ENCODE assay signal across 10 mouse cellular contexts in genomic region chr1:57423696-57424095, GRCm38 (mm10). TPM values are rescaled to one million over a fixed set of nuclear protein-coding genes. Genes with fewer than 3 reads are reported as not detected.
DNase-seq lines count a peak whose midpoint lies in the region; ATAC-seq and TF ChIP-seq lines count a peak whose summit lies in the region.
"Had no signal": no experiment of that assay in that cellular context is flagged by ENCODE, and none has a peak within 500 bp of the region (broad histone marks: within the 10 kb centered on the region; RNA-seq: fewer than 3 reads in every experiment).

No protein-coding gene starts in this region.

- H3K27ac ChIP-seq in kidney, postnatal 0 days: no peak overlapping the region
- no peak overlapping the region for H3K27ac ChIP-seq in CH12.LX (ENCODE audit: insufficient read depth, low read depth)
- no peak overlapping the region for H3K27ac ChIP-seq in forebrain, postnatal 0 days (ENCODE audit: low read depth, low read length)

- peak; percentile 87 for TF ChIP-seq CTCF in kidney, postnatal 0 days (IDR thresholded peaks at IDR 0.05; ENCODE audit: low read depth)
- TF ChIP-seq CTCF in CH12.LX (conservative IDR thresholded peaks at IDR 0.05 in 1 of 2, IDR thresholded peaks at IDR 0.05 in 1 of 2; ENCODE audit: low read depth in 2 of 2, low read length in 2 of 2): peak in 1 of 2 experiments; percentile 79; a peak in 2 of 4 replicates
- peak; percentile 85 for TF ChIP-seq CTCF in forebrain, postnatal 0 days (IDR thresholded peaks at IDR 0.05; ENCODE audit: low read depth)

- TF ChIP-seq RAD21 in CH12.LX (IDR thresholded peaks at IDR 0.05; ENCODE audit: low read depth, low read length): peak; percentile 90

- no peaks in the 10 kb centered on the region for H3K4me1 ChIP-seq in kidney, postnatal 0 days (replicated peaks; ENCODE audit: insufficient read depth, low read length)
- no peaks in the 10 kb centered on the region for H3K4me1 ChIP-seq in CH12.LX (ENCODE audit: control insufficient read depth in 1 of 2, insufficient read depth in 2 of 2)
- peaks cover 4% of the 10 kb centered on the region; the same call in 1 of the 2 replicates for H3K4me1 ChIP-seq in forebrain, postnatal 0 days (ENCODE audit: insufficient read depth)

- in situ Hi-C loops in CH12.LX (cut with MboI; ENCODE audit: low pct_ligation_motif_present, low pct_unique_long_range_greater_than_20kb, low sequenced_read_pairs): loop anchor here (10.0 kb wide), 1 partner anchor 521 kb away; no protein-coding TSS in a partner anchor

- H3K36me3 ChIP-seq in kidney, postnatal 0 days (ENCODE audit: insufficient read depth, low read length): no peaks in the 10 kb centered on the region
- H3K36me3 ChIP-seq in CH12.LX (replicated peaks in 1 of 2; ENCODE audit: control insufficient read depth in 1 of 2, insufficient read depth in 1 of 2, low read length in 1 of 2): no peaks in the 10 kb centered on the region
- no peaks in the 10 kb centered on the region for H3K36me3 ChIP-seq in forebrain, postnatal 0 days (ENCODE audit: insufficient read depth)

- 7% methylated on average over 1 of the region's 1 CpGs for WGBS in kidney, postnatal 0 days
- 2% methylated on average over 1 of the region's 1 CpGs for WGBS in forebrain, postnatal 0 days

- H3K79me2 ChIP-seq in CH12.LX (replicated peaks; ENCODE audit: control insufficient read depth, extremely low read depth, insufficient read depth, poor library complexity, severe bottlenecking): no peaks in the 10 kb centered on the region

- no peak overlapping the region for H3K9ac ChIP-seq in kidney, postnatal 0 days (ENCODE audit: low read depth, low read length)
- H3K9ac ChIP-seq in CH12.LX (ENCODE audit: insufficient read depth, low read depth): no peak overlapping the region
- H3K9ac ChIP-seq in forebrain, postnatal 0 days: no peak overlapping the region

- dilution Hi-C loops in CH12.LX (cut with MboI; ENCODE audit: extremely low pct_ligation_motif_present, extremely low pct_unique_long_range_greater_than_20kb, low sequenced_read_pairs): no loop called here

- no peak for TF ChIP-seq POLR2A in CH12.LX (IDR thresholded peaks at IDR 0.05; ENCODE audit: low read depth, low read length)

- ATAC-seq in CD4-positive, CD25-positive, alpha-beta regulatory T cell, adult 4 months: no peak
- ATAC-seq in kidney, postnatal 0 days (replicated peaks; ENCODE audit: low FRiP score, low read depth): no peak
- ATAC-seq in forebrain, postnatal 0 days: peak; percentile 84

- no peak overlapping the region for H3K4me3 ChIP-seq in kidney, postnatal 0 days (replicated peaks; ENCODE audit: low read depth, low read length)
- H3K4me3 ChIP-seq in CH12.LX (replicated peaks in 1 of 3; ENCODE audit: low read depth in 2 of 3, low read length in 2 of 3, poor library complexity in 1 of 3): no peak overlapping the region
- no peak overlapping the region for H3K4me3 ChIP-seq in forebrain, postnatal 0 days (ENCODE audit: low read depth, low read length)

- H3K4me2 ChIP-seq in kidney, postnatal 0 days (ENCODE audit: low read length): no peak overlapping the region
- no peak overlapping the region for H3K4me2 ChIP-seq in CH12.LX (ENCODE audit: insufficient read depth, low read depth, poor library complexity, severe bottlenecking)
- H3K4me2 ChIP-seq in forebrain, postnatal 0 days (ENCODE audit: low read depth): no peak overlapping the region

- no peaks in the 10 kb centered on the region for H3K27me3 ChIP-seq in kidney, postnatal 0 days (ENCODE audit: insufficient read depth, low read length)
- no peaks in the 10 kb centered on the region for H3K27me3 ChIP-seq in CH12.LX (replicated peaks)
- no peaks in the 10 kb centered on the region for H3K27me3 ChIP-seq in forebrain, postnatal 0 days (ENCODE audit: insufficient read depth, low read length)

- no peaks in the 10 kb centered on the region for H3K9me3 ChIP-seq in kidney, postnatal 0 days (replicated peaks; ENCODE audit: low read length)
- H3K9me3 ChIP-seq in CH12.LX (replicated peaks; ENCODE audit: low read length): no peaks in the 10 kb centered on the region
- no peaks in the 10 kb centered on the region for H3K9me3 ChIP-seq in forebrain, postnatal 0 days (ENCODE audit: low read length)

- peak; percentile 19 for DNase-seq in CD4-positive, CD25-positive, alpha-beta regulatory T cell, adult 2 months (ENCODE audit: low read depth, low spot score)
- DNase-seq in kidney, postnatal 0 days (ENCODE audit: low spot score): peak; percentile 90
- no peak for DNase-seq in kidney, adult 8-10 months
- DNase-seq in CH12.LX (ENCODE audit: extremely low read depth): peak; percentile 43
- peak; percentile 82 for DNase-seq in forebrain, postnatal 0 days
- DNase-seq in thymus, postnatal 14 days: no peak
- no peak for DNase-seq in c-Kit-positive CD71-positive TER-119-positive erythroid progenitor cells, embryonic 14.5 days (ENCODE audit: low spot score)
- DNase-seq: gastrocnemius, postnatal 25 days; thymus, postnatal 4 days had no signal

- no peak for TF ChIP-seq EP300 in CH12.LX (IDR thresholded peaks at IDR 0.05; ENCODE audit: low read length)

TF ChIP-seq in CH12.LX, 34 proteins besides CTCF, POLR2A, EP300 and RAD21:
- TF ChIP-seq ELF1 (IDR thresholded peaks at IDR 0.05; ENCODE audit: low read depth, low read length) (no peak), ZKSCAN1 (IDR thresholded peaks at IDR 0.05; ENCODE audit: borderline replicate concordance, low read depth, low read length) (no peak), MXI1 (IDR thresholded peaks at IDR 0.05; ENCODE audit: low read depth, low read length) (no peak), ZNF384 (IDR thresholded peaks at IDR 0.05; ENCODE audit: low read depth, low read length) (no peak), MYC (IDR thresholded peaks at IDR 0.05; ENCODE audit: low read depth, low read length) (peak; percentile 42; the same call in 1 of the 2 replicates), JUN (IDR thresholded peaks at IDR 0.05; ENCODE audit: insufficient read depth, low read depth, low read length) (no peak), SMC3 (IDR thresholded peaks at IDR 0.05; ENCODE audit: low read depth, low read length) (peak; percentile 68), CHD2 (IDR thresholded peaks at IDR 0.05; ENCODE audit: low read length) (no peak), ZC3H11A (IDR thresholded peaks at IDR 0.05; ENCODE audit: low read depth, low read length) (no peak), GABPA (IDR thresholded peaks at IDR 0.05; ENCODE audit: insufficient replicate concordance, low read depth, low read length) (no peak), SIN3A (IDR thresholded peaks at IDR 0.05; ENCODE audit: low read length) (no peak), HCFC1 (IDR thresholded peaks at IDR 0.05; ENCODE audit: low read depth, low read length) (no peak), USF2 (conservative IDR thresholded peaks at IDR 0.05; ENCODE audit: low read depth, low read length) (no peak), MAFK (IDR thresholded peaks at IDR 0.05; ENCODE audit: insufficient replicate concordance, low read length) (no peak), MAX (IDR thresholded peaks at IDR 0.05; ENCODE audit: low read length) (0 out of 2 replicates have a peak, but pooled peaks have one; percentile 35), POLR2AphosphoS2 (IDR thresholded peaks at IDR 0.05; ENCODE audit: low read depth, low read length) (no peak)

RNA-seq across cellular contexts. Expression of gene Tyw5, which starts 16.8 kb away (rescaled TPM):
- polyA plus RNA-seq in CD4-positive, CD25-positive, alpha-beta regulatory T cell, adult 4 months (2017; shearing (Covaris generic)): 10 to 100 TPM; 22.8 to 30.6 TPM
- 26.2 and 27.5 TPM in 2 replicates for polyA plus RNA-seq in kidney, postnatal 0 days (2015; fragmentation: Nextera tagmentation; extraction: Ambion mirVana)
- total RNA-seq in CH12.LX (2012; rRNA removed) (20.3 and 21.3 TPM in 2 replicates), CH12.LX (2014; rRNA removed) (50.1 and 68.9 TPM in 2 replicates)
- polyA plus RNA-seq in CH12.LX (2012; ENCODE audit: insufficient read length, low read depth): 21.0 and 24.7 TPM in 2 replicates
- total RNA-seq in forebrain, postnatal 0 days (2014; rRNA removed): 21.8 and 35.5 TPM in 2 replicates
- 28.6 and 29.6 TPM in 2 replicates for polyA plus RNA-seq in forebrain, postnatal 0 days (2015; fragmentation: Nextera tagmentation; extraction: Ambion mirVana)

RNA-seq across cellular contexts. Expression of gene Maip1, which starts 17.6 kb away (rescaled TPM):
- 1 to 10 TPM; 8.6 to 9.7 TPM for polyA plus RNA-seq in CD4-positive, CD25-positive, alpha-beta regulatory T cell, adult 4 months (2017; shearing (Covaris generic))
- polyA plus RNA-seq in kidney, postnatal 0 days (2015; fragmentation: Nextera tagmentation; extraction: Ambion mirVana): 23.3 and 24.7 TPM in 2 replicates
- total RNA-seq in CH12.LX (2012; rRNA removed) (7.0 and 8.7 TPM in 2 replicates), CH12.LX (2014; rRNA removed) (15.5 and 15.7 TPM in 2 replicates)
- polyA plus RNA-seq in CH12.LX (2012; ENCODE audit: insufficient read length, low read depth): 13.6 and 13.9 TPM in 2 replicates
- total RNA-seq in forebrain, postnatal 0 days (2014; rRNA removed): 12.0 and 14.4 TPM in 2 replicates
- 19.9 and 22.6 TPM in 2 replicates for polyA plus RNA-seq in forebrain, postnatal 0 days (2015; fragmentation: Nextera tagmentation; extraction: Ambion mirVana)

RNA-seq across cellular contexts. Expression of gene 1700066M21Rik, which starts 46.3 kb away (rescaled TPM):
- polyA plus RNA-seq in CD4-positive, CD25-positive, alpha-beta regulatory T cell, adult 4 months (2017; shearing (Covaris generic)): 1 to 10 TPM in 1 of 2 experiments, under 1 TPM in 1; 0.91 to 2.4 TPM
- 10.6 and 11.1 TPM in 2 replicates for polyA plus RNA-seq in kidney, postnatal 0 days (2015; fragmentation: Nextera tagmentation; extraction: Ambion mirVana)
- total RNA-seq in CH12.LX (2012; rRNA removed) (8.0 TPM in 2 replicates), CH12.LX (2014; rRNA removed) (17.4 and 19.4 TPM in 2 replicates)
- 5.9 and 7.0 TPM in 2 replicates for polyA plus RNA-seq in CH12.LX (2012; ENCODE audit: insufficient read length, low read depth)
- total RNA-seq in forebrain, postnatal 0 days (2014; rRNA removed): 29.3 and 33.4 TPM in 2 replicates
- 26.4 and 26.7 TPM in 2 replicates for polyA plus RNA-seq in forebrain, postnatal 0 days (2015; fragmentation: Nextera tagmentation; extraction: Ambion mirVana)

Comparison
In these comparisons a context has a peak if more than half of its experiments do, and no peak if none do; other contexts are left out.
1. DNase-seq: peak in CD4-positive, CD25-positive, alpha-beta regulatory T cell, adult 2 months (single experiment), kidney, postnatal 0 days (single experiment), CH12.LX (single experiment) and forebrain, postnatal 0 days (single experiment); none in kidney, adult 8-10 months (0 of 2), thymus, postnatal 14 days (single experiment) and c-Kit-positive CD71-positive TER-119-positive erythroid progenitor cells, embryonic 14.5 days (single experiment).